Mouse (Mus musculus) 3T3-L1 (cell line): ENCODE measurements at regions not wholly inside any gene's neighbourhood (a gene's known extent, or its start where the extent isn't known, plus 50 kb on each side); places are given as distances from the start of the nearest gene placed in this dataset.

ENCODE experiments used
- DNase-seq: peaks from one replicate; pipeline ENCODE4 v3.0.0-alpha.2; 2015; ENCODE audit warnings: low read depth, low spot score

DNA sequence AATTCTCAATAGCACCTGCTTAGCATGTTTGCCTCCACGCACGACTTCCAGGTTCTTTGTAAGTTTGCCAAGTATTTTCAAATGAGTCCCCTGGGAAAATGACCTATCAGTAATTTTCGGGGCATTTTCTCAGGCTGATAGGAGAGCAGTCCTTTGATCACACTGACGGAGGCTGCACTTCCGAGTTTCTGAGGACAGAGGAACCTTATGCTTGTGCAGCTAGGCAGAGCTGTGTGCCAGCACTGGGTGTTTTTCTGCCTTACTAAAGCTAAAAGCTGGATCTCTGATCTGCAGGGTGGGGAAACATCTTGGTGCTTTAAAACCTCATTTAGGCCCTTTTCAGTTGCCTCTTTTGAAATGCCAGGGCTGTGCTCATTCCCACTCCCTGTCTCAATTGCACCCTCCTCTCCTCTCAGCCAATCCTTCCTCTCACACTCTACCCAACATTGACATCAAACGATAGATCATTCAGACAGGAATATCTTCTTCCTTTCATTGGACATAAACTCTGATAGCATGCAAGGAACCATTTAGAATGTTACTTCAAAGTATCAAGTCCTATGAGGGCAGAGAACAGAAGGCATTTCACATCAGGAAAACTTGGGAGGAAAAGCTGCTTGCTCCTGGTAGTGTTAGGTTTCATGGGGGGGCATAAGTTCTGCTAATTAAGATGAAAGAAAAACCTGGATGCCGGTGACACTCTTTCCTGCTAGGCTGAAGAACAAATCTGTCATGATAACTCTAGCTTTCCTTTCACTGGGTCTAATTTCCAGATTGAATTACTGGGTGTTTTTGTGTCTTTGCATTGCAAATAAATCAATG, 95.3 kb downstream of the Lurap1l start:
- no peak for DNase-seq

- no peak for DNase-seq
Measured at GRCm38 (mm10) chr4:81006546-81006945, 96.1 kb downstream of the Lurap1l start.

DNA sequence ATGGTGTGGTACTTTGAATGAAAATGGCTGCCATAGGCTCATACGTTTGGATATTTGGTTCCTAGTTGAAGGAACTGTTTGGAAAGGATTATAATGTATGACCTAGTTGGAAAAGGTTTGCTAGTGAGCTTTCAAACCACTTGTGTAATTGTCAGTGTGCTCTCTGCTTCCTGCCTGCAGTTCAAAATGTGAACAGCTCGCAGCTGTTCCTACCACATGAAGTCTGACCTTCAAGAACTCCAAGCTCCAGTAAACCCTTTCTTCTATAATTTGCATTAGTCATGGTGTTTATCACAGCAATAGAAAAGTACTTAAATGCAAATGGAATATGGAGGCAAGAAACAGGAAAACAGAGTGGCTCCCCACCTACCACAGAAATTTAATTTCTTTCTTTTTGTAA, 111.4 kb downstream of the Lurap1l start:
- DNase-seq = no peak

DNA sequence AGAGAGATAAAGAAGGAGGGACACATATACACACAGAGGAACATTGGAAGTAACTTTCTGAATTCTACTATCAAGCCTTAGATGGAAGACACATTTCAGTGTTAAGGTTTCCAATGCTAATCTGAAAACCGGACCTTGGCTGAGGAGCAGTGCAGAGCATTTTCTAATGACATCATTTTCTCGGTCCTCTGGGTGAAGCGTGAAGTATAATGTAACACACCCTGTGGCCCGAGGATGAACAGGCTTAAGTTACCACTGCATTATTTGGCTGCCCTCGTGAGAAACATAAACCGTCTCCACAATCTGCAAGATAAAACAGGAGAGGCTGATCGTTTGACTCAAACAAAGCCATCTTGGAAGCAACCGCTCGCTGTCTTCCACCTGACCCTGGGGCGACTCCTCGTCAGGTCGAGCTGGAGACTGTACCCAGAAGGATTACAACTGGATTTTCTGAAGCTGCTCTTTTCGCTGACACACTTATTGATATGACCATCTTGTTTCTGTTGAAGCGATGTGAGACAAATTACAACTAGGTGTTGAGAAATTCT, 113.1 kb downstream of the Lurap1l start:
- DNase-seq = no peak

GRCm38 (mm10) chr4:81027558-81027957, 117.1 kb downstream of the Lurap1l start:
- DNase-seq = no peak

DNA sequence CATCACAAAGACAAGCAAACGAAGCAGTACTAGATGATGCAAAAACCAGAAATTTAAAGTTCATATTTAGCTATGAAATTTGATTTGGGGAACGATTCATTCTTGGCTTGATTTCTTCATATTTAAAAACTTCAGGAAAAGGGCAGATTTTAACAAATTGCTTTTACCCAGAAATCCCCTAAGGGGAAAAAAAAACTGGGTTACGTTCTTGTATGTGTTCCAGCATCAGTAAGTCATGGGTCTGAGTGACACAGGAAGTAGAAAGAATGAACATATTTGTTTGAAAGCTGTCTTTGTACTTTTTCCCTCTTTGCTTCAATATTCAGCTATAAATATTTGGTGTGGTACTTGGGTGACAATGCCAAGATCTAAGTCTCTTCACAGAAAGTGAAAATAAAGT, 120.2 kb downstream of the Lurap1l start:
- DNase-seq = peak; percentile 63

DNA sequence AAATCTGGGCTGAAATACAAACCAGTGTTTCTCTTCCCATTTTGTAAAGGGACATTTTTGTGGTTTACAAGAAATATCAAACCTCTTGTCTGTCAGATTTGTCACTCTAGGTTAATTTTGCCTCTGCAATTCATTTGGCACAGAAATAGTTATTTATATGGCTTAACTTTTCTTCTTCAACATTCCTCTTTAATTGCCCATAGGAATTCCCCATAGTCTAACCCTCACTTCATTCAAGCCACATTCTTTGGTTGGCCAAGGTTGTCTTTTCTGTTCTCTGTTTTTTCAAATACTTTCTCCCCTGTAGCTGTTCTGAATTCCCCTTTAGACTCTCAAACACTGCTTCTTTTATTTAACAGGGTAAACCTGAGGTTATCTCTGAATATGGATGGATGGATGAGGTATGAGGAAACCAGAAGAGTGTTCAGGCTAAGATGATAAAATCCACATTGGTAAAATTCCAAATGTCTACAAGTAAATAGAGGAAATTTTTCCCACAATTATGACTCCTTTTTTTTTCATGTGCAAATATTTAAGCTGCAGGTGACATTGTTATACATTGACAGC, 127.0 kb downstream of the Lurap1l start:
- peak; percentile 54 for DNase-seq

DNA sequence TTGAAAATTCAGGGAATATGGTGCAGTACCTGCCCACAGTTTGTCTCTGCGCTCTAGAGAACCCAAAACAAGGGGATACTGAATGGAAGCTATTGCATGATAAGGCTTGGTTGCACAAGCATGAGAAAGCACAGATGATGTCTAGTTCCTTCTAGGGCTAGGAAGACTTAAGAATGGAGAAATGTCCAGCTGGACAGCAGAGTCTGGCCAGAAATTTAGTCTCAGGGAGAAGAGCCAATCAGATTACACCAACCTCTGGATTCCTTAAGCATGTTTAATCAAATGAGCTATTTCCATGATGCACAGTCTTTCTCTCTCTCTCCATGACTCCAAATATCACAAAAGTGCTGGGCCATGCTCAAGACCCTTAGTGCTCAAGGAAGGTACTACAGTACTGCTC, 147.8 kb downstream of the Lurap1l start:
- DNase-seq = peak; percentile 39

DNA sequence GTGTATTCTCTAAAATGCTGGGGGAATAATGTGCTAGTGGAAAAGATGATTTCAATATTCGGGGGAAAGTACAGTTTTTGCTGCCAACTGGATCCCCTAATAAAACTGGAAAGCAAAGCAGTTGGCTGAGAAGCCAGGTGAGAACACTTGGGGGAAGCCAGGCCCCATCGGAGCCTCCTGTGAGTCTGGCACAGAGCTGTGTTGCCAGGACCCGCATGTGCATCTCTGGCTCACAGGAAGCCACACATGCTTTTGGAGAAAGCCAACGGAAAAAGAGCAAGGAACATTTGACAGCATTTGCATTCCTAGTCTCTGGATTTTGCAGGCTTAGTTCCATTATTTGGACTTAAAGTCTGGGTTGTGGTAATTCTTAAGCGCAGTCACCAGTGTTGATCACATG, 148.4 kb downstream of the Lurap1l start:
- peak; percentile 18 for DNase-seq

GRCm38 (mm10) chr4:81059356-81059755, 148.9 kb downstream of the Lurap1l start:
- peak; percentile 86 for DNase-seq

DNA sequence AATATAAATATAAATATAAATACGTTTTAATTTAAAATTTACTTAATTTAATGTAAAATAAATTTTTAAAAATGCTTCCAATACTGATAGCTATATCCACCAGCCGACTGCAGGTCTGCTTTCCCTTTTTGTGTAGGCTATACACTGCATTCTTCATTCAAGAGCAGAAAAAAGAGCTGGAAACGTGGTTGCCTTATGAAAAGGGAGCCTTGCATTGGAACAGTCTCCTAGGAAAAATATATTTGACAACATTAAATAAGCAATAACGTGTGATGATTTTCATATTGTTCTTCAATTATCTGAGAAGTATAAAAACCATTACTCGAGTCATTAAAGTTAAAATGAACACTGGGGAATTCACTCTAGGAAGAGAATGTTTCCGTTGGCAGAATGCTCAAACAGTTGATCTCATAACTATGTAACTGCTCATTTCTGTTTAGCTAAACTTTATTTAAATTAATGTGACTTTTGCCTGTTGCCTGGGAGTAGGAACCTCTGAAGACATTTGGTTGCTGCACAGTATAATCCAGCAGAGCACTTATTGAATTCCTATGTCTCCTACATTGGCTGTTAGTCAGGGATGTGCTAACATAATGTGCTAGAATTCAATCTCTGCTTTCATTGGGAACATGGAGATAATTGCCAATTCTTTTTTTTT, 172.0 kb downstream of the Lurap1l start:
- no peak for DNase-seq

GRCm38 (mm10) chr4:81085188-81085587, 174.7 kb downstream of the Lurap1l start:
- no peak for DNase-seq

GRCm38 (mm10) chr4:81096581-81096980, 186.1 kb downstream of the Lurap1l start:
- DNase-seq = peak; percentile 6

GRCm38 (mm10) chr4:81097597-81097996, 187.2 kb downstream of the Lurap1l start:
- no peak for DNase-seq

DNA sequence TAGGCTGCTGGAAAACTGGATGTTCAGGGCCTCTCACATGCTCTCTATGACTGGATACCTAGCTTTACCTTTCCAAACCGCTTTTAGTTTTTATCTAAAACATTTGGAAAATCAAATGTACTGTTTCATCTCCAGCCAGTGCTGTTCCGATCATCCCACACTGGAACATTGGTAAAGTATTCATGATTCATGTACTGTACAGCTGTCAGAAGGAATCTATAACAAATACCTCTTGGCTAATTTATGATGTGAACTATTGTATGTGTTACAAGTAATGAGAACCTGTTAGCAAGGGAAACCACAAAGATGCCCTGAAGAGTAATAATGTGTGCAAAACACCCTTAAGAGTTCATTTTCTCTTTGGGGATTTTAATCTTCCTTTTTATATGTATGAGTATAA, 190.6 kb downstream of the Lurap1l start:
- no peak for DNase-seq

GRCm38 (mm10) chr4:81111307-81111706, 200.9 kb downstream of the Lurap1l start:
- peak; percentile 62 for DNase-seq

DNA sequence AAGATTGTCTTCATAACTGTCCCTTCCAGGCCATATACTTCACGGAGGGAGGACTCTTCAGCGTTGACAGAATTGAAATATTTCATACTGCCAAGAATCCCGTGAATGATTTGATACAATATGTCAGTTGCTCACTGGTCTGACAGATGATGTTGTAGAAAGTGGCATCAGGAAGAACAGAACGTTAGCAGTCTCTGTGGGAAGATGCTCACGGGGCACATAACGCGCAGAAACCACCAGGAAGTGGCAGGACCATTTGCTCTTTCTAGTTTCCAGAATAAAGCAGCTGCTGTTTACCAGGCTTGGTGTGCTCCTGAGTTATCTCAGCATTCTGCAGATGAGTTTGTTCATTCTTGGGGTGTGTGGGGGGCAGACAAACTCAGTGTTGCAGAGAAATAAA, 206.0 kb downstream of the Lurap1l start:
- DNase-seq = no peak

- DNase-seq = no peak
Measured at GRCm38 (mm10) chr4:81124155-81124554, 213.7 kb downstream of the Lurap1l start.

- DNase-seq = peak; percentile 8
Measured at GRCm38 (mm10) chr4:81129874-81130273, 219.4 kb downstream of the Lurap1l start.

DNA sequence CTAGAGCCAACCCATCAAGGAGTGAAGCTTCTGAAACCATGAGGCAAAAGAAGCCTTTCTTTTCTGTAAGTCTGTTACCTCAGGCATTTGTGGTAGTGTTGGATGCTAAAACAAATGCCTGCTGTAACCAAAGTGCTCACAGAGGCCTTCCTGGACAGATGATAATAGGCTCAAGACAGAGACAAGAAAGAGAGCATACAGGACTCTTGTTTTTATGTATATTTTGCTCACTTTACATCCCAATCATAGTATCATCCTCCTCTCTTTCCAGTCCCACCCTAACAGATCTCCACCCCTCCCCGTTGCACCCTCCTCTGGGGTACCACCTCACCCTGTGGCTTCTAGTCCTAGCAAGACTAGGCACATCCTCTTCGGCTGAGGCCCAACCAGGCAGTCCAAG, 262.7 kb downstream of the Lurap1l start:
- DNase-seq = no peak

GRCm38 (mm10) chr4:81177443-81178041, 265.1 kb downstream of the Mpdz start:
- no peak for DNase-seq
